Mouse (Mus musculus) limb, embryonic 13.5 days (tissue): ENCODE measurements around the gene Hunk. TPM values are rescaled to one million over a fixed set of nuclear protein-coding genes. Genes with fewer than 3 reads are reported as not detected.

ENCODE experiments used
- ATAC-seq: fragments of 200-750 bp; cut with Nextera tagmentation; 2 replicates; pipeline ENCODE4 v1.8.0; 2017; ENCODE audit warnings: low read depth, moderate number of reproducible peaks, moderate TSS enrichment; ENCODE audit not compliant: low FRiP score
- H3K27ac ChIP-seq: fragments of 300-500 bp; sonication (generic); 2 replicates; pipeline ENCODE4 v1.5.1; 2015; ENCODE audit warnings: inconsistent platforms, mild to moderate bottlenecking, moderate library complexity
- H3K27me3 ChIP-seq: fragments of 300-500 bp; sonication (generic); 2 replicates; pipeline ENCODE4 v1.6.1; 2015; ENCODE audit warnings: mild to moderate bottlenecking, inconsistent platforms
- H3K36me3 ChIP-seq: fragments of 300-500 bp; sonication (generic); 2 replicates; pipeline ENCODE4 v1.6.1; 2015; ENCODE audit warnings: inconsistent platforms, mild to moderate bottlenecking, moderate library complexity
- H3K4me1 ChIP-seq: fragments of 300-500 bp; sonication (generic); 2 replicates; pipeline ENCODE4 v1.6.1; 2015; ENCODE audit warnings: inconsistent platforms
- H3K4me2 ChIP-seq: fragments of 300-500 bp; sonication (generic); replicated peaks from 2 replicates; pipeline ENCODE4 v1.6.1; 2015; ENCODE audit warnings: inconsistent platforms, mild to moderate bottlenecking, moderate library complexity
- H3K4me3 ChIP-seq: fragments of 300-500 bp; sonication (generic); 2 replicates; pipeline ENCODE4 v1.5.1; 2015; ENCODE audit warnings: moderate library complexity, mild to moderate bottlenecking, inconsistent platforms
- H3K9ac ChIP-seq: fragments of 300-500 bp; sonication (generic); 2 replicates; pipeline ENCODE4 v1.6.1; 2015; ENCODE audit warnings: mild to moderate bottlenecking, inconsistent platforms
- H3K9me3 ChIP-seq: fragments of 300-500 bp; sonication (generic); 2 replicates; pipeline ENCODE4 v1.6.1; 2016; ENCODE audit warnings: inconsistent platforms
- WGBS: fragments of 180-500 bp; shearing (Covaris S2); methylation state at CpG from one replicate; pipeline ENCODE4 v1.1.7; 2015; 5-methylcytosine and 5-hydroxymethylcytosine counted together
- polyA plus RNA-seq: library from polyadenylated mRNA; unstranded; fragments of >200 nt; fragmentation: Nextera tagmentation; extraction: Ambion mirVana; gene quantifications from 2 replicates; pipeline ENCODE4 v1.2.1, GENCODE M21; 2015

Hunk gene
- polyA plus RNA-seq, 1 experiment from 2014 or later: 17.9 TPM

- Histone ChIP-seq H3K27me3 (no peaks in the 10 kb centered on the region), H3K4me2 (no peak overlapping the region), H3K9me3 (no peaks in the 10 kb centered on the region), H3K4me3 (no peak overlapping the region), H3K27ac (no peak overlapping the region), H3K9ac (no peak overlapping the region), H3K36me3 (peaks cover 94% of the 10 kb centered on the region), H3K4me1 (peaks cover 10% of the 10 kb centered on the region)
- ATAC-seq: no peak
- 92% methylated on average over 4 of the region's 4 CpGs for WGBS
These were observed 99.8 kb downstream of the Hunk start for GRCm38 (mm10) chr16:90485599-90485998.

GRCm38 (mm10) chr16:90490066-90490465, 104.3 kb downstream of the Hunk start:
- no peaks in the 10 kb centered on the region for H3K27me3 ChIP-seq
- H3K9me3 ChIP-seq: no peaks in the 10 kb centered on the region
- no peak overlapping the region for H3K9ac ChIP-seq
- H3K4me1 ChIP-seq: peaks cover 28% of the 10 kb centered on the region
- H3K36me3 ChIP-seq: peaks cover 68% of the 10 kb centered on the region
- no peak overlapping the region for H3K4me3 ChIP-seq
- no peak overlapping the region for H3K4me2 ChIP-seq
- no peak for ATAC-seq
- WGBS: 76% methylated on average over 4 of the region's 4 CpGs
- H3K27ac ChIP-seq: peak overlapping the region; percentile 15; the same call in 1 of the 2 replicates

- Histone ChIP-seq H3K4me3 (no peak overlapping the region), H3K9ac (no peak overlapping the region), H3K4me2 (no peak overlapping the region), H3K9me3 (no peaks in the 10 kb centered on the region), H3K27ac (peak overlapping the region; percentile 16; the same call in 1 of the 2 replicates), H3K36me3 (peaks cover 62% of the 10 kb centered on the region), H3K27me3 (no peaks in the 10 kb centered on the region), H3K4me1 (peaks cover 28% of the 10 kb centered on the region)
- WGBS: 19% methylated on average over 5 of the region's 5 CpGs
- peak; percentile 41; the same call in 1 of the 2 replicates for ATAC-seq
These were observed 106.2 kb downstream of the Hunk start for GRCm38 (mm10) chr16:90491898-90492499.

GRCm38 (mm10) chr16:90496930-90497329, 111.1 kb downstream of the Hunk start:
- H3K27ac ChIP-seq: peak overlapping the region; percentile 10; the same call in 1 of the 2 replicates
- no peak overlapping the region for H3K9ac ChIP-seq
- no peak for ATAC-seq

GRCm38 (mm10) chr16:90497749-90498464, 112.1 kb downstream of the Hunk start:
- H3K4me1 ChIP-seq: no peaks in the 10 kb centered on the region
- no peak for ATAC-seq
- H3K4me3 ChIP-seq: no peak overlapping the region
- H3K9me3 ChIP-seq: no peaks in the 10 kb centered on the region
- no peak overlapping the region for H3K27ac ChIP-seq
- no peaks in the 10 kb centered on the region for H3K27me3 ChIP-seq
- no peak overlapping the region for H3K4me2 ChIP-seq
- H3K9ac ChIP-seq: no peak overlapping the region
- 85% methylated on average over 16 of the region's 16 CpGs for WGBS
- H3K36me3 ChIP-seq: peaks cover 76% of the 10 kb centered on the region

More at GRCm38 (mm10) chr16:90496930-90497329, 111.1 kb downstream of the Hunk start:
- no peak overlapping the region for H3K4me2 ChIP-seq
- H3K4me3 ChIP-seq: no peak overlapping the region
- no peaks in the 10 kb centered on the region for H3K27me3 ChIP-seq
- WGBS: 51% methylated on average over 11 of the region's 11 CpGs
- H3K4me1 ChIP-seq: peaks cover 5% of the 10 kb centered on the region
- peaks cover 76% of the 10 kb centered on the region for H3K36me3 ChIP-seq
- no peaks in the 10 kb centered on the region for H3K9me3 ChIP-seq

GRCm38 (mm10) chr16:90500809-90501208, 115.0 kb downstream of the Hunk start:
- H3K27ac ChIP-seq: no peak overlapping the region
- H3K4me3 ChIP-seq: no peak overlapping the region
- H3K27me3 ChIP-seq: no peaks in the 10 kb centered on the region
- WGBS: 81% methylated on average over 6 of the region's 6 CpGs
- no peaks in the 10 kb centered on the region for H3K9me3 ChIP-seq
- ATAC-seq: no peak
- H3K4me1 ChIP-seq: no peaks in the 10 kb centered on the region; the same call in 1 of the 2 replicates
- H3K4me2 ChIP-seq: no peak overlapping the region
- H3K9ac ChIP-seq: no peak overlapping the region
- H3K36me3 ChIP-seq: peaks cover 57% of the 10 kb centered on the region

- H3K9me3 ChIP-seq: no peaks in the 10 kb centered on the region
- H3K4me2 ChIP-seq: no peak overlapping the region
- no peaks in the 10 kb centered on the region; the same call in 1 of the 2 replicates for H3K4me1 ChIP-seq
- WGBS: 83% methylated on average over 10 of the region's 10 CpGs
- H3K4me3 ChIP-seq: no peak overlapping the region
- no peak overlapping the region for H3K27ac ChIP-seq
- no peak for ATAC-seq
- H3K36me3 ChIP-seq: peaks cover 16% of the 10 kb centered on the region
- no peaks in the 10 kb centered on the region for H3K27me3 ChIP-seq
- H3K9ac ChIP-seq: no peak overlapping the region
These were observed 119.4 kb downstream of the Hunk start for GRCm38 (mm10) chr16:90505252-90505651.

- Histone ChIP-seq H3K4me3 (no peak overlapping the region), H3K27me3 (no peaks in the 10 kb centered on the region), H3K9me3 (no peaks in the 10 kb centered on the region), H3K36me3 (peaks cover 11% of the 10 kb centered on the region), H3K9ac (no peak overlapping the region), H3K4me2 (no peak overlapping the region), H3K4me1 (peaks cover 3% of the 10 kb centered on the region; the same call in 1 of the 2 replicates), H3K27ac (no peak overlapping the region)
- whole genome bisulfite sequencing: 89% methylated on average over 2 of the region's 2 CpGs
- ATAC-seq: no peak
These were observed 119.9 kb downstream of the Hunk start for GRCm38 (mm10) chr16:90505680-90506079.

- no peaks in the 10 kb centered on the region for H3K9me3 ChIP-seq
- H3K36me3 ChIP-seq: no peaks in the 10 kb centered on the region
- 86% methylated on average over 19 of the region's 19 CpGs for WGBS
- H3K4me3 ChIP-seq: no peak overlapping the region
- H3K27ac ChIP-seq: peak overlapping the region; percentile 22; the same call in 1 of the 2 replicates
- no peak overlapping the region for H3K9ac ChIP-seq
- H3K27me3 ChIP-seq: no peaks in the 10 kb centered on the region
- no peak for ATAC-seq
- H3K4me1 ChIP-seq: peaks cover 6% of the 10 kb centered on the region
- no peak overlapping the region for H3K4me2 ChIP-seq
These were observed 125.9 kb downstream of the Hunk start for GRCm38 (mm10) chr16:90511551-90512296.

- Histone ChIP-seq H3K9me3 (no peaks in the 10 kb centered on the region), H3K4me2 (no peak overlapping the region), H3K4me1 (peaks cover 47% of the 10 kb centered on the region), H3K4me3 (no peak overlapping the region), H3K36me3 (no peaks in the 10 kb centered on the region), H3K27me3 (no peaks in the 10 kb centered on the region; the same call in 1 of the 2 replicates), H3K9ac (no peak overlapping the region), H3K27ac (no peak overlapping the region)
- no peak for ATAC-seq
- 37% methylated on average over 9 of the region's 9 CpGs for WGBS
These were observed 131.2 kb downstream of the Hunk start for GRCm38 (mm10) chr16:90517041-90517440.

GRCm38 (mm10) chr16:90518232-90518631, 132.4 kb downstream of the Hunk start:
- Histone ChIP-seq H3K4me3 (no peak overlapping the region), H3K27ac (peak overlapping the region; percentile 61), H3K9ac (no peak overlapping the region), H3K9me3 (no peaks in the 10 kb centered on the region), H3K4me2 (peak overlapping the region; percentile 7; the same call in 1 of the 2 replicates), H3K27me3 (no peaks in the 10 kb centered on the region; the same call in 1 of the 2 replicates), H3K36me3 (no peaks in the 10 kb centered on the region), H3K4me1 (peaks cover 56% of the 10 kb centered on the region)
- WGBS: 22% methylated on average over 8 of the region's 8 CpGs
- ATAC-seq: peak; percentile 67
